Mouse (Mus musculus) thymus, postnatal 36 days (tissue): ENCODE measurements around the gene Etl4.

Experiments
- DNase-seq, 2 experiments: peaks; one replicate each; pipeline ENCODE4 v3.0.0; 2022; ENCODE audit warnings: mixed read lengths in 2 of 2

The Etl4 gene

DNA sequence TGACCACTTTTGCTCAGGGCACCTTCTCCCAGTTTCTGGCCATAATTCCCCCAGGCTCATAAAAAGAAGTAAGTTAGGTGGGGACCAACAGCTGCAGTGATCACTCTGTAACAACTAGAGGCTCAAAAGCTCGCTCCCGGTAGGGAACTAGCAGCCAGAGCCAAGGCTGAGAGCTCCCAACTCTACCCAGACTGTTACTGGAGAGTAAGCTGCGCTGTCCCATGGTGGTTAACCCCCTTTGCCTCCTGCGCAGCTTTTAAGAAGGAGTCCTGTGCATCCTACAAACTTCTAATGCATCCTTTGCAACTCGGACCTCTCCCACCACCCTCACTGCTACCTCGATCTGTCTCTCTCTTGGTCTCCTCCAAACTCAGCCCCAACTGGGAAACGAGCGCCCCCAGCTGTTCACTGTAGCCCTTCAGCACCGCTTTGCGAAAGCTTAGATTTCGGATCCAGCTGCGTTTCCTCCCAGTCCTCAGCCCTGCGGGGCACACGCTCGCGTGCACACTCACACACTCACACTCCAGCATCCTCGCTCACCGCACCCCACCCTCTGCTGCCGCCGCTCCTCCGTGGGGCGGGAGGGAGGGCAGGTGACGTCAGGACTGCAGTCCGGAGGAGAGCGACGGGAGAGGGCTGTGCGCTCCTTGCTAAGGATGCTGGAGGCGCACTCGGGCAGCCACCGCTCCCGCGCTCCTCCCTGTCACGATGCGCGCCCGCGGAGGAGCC, at the start of gene Etl4:
TSS of gene Etl4 (plus strand) at position 610 of the 729 bp plus-strand sequence.
- peak; percentile 4 to 8 for DNase-seq

DNA sequence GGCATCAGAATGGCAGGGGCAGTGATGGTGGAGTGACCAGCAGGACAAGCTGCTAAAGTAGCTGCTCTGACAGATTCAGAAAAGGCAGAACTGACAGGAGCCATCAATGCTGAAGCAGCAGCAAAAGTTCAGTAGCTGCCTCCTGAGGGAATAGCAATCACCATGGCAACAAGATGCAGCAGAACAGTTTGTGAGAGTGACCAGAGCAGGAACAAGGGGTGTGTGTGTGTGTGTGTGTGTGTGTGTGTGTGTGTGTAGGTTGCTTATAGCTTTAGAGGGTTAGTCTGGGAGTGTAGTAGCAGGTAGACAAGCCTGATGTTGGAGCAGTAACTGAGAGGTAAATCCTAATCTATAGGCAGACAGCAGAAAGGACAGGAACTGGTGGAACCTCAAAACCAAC, 40.4 kb upstream of the Etl4 start:
- DNase-seq, result no peak

GRCm38 (mm10) chr2:19871881-19872280, 37.7 kb upstream of the Etl4 start:
- DNase-seq, result no peak

GRCm38 (mm10) chr2:19890875-19891274, 18.7 kb upstream of the Etl4 start:
- DNase-seq, result no peak

DNA sequence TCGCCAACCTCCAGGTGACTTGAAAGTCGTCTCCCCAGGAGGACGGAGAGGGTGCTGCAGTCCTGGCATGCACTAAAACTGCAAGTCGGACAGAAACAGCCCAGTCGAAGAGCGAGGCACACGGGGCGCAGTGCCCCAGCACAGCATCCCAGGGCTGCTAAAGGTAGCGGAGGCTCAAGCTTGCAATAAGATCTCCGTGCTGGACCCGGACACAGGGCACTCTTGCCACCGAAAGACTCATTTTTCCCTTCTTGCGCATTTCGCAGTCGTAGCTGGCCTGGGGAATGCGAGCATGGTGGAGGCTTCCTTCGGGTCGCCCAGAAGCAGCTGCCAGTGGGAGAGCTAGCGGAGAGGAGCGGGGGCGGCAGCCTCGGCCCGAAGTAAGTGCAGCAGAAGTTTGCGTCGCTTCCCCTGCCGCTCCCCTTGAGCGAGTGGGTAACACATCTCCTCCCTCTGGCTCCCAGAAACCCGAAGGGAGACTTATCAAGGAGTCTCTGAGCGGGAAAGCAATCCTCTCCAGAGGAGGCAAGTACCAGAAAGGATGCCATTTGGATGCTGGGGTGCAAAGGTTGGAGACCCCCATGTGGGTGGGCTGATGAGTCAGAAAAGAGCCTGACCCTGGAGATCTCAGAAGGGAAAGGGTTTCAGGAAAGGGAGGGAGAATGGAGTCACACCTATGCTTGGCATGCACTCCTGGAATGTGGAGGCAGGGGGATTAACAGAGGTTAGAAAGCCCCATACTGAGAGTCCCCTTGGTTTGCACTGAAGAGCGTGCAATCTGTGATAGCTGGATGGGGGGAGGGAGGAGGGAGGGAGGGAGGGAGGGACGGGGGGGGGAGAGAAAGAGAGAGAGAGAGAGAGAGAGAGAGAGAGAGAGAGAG, 560 bp downstream of the Etl4 start:
- no peak for DNase-seq

- DNase-seq, result no peak
These were observed 1.2 kb downstream of the Etl4 start for GRCm38 (mm10) chr2:19910781-19911175.

- peak; percentile 38 to 50 for DNase-seq
These were observed 9.6 kb downstream of the Etl4 start for GRCm38 (mm10) chr2:19919190-19919589.

GRCm38 (mm10) chr2:19930009-19930408, 20.4 kb downstream of the Etl4 start:
- DNase-seq, result no peak

DNA sequence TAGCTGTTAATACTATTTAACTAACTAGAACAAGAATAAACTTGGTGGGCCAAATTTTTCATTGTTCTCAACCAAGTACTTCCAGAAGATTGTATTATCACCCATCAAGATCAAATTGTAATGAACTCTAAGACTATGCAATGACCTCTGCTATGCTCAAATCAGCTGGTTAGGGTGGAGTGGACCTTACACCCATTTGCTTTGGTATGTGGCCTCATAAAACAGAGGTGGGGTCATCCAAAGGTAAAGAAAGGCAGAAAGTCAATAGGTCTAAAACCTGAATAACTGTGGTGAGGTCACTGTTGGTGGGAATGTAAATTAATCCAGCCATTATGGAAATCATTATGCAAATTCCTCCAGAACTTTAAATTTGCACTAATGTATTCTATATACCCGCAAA, 24.3 kb downstream of the Etl4 start:
- DNase-seq, result no peak

GRCm38 (mm10) chr2:19945205-19945604, 35.6 kb downstream of the Etl4 start:
- DNase-seq, result no peak

DNA sequence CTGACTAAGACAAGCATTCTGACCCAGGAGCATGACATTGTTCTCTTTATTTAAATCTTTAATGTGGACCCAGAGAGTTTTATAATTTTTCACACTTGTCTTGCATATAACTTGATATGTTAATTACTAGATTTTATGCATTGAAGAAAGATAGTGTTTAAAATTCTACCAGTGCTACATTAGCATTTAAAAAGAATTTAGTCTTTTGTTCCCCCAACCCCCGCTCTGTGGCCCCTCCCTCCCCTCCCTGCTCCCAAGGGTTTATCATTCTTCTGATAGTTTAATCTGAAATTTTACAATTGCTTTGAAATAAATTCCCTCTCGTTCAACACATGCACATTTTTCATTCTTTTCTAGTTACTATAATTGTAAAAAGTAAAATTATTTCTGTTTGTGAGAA, 43.4 kb downstream of the Etl4 start:
- no peak for DNase-seq

DNA sequence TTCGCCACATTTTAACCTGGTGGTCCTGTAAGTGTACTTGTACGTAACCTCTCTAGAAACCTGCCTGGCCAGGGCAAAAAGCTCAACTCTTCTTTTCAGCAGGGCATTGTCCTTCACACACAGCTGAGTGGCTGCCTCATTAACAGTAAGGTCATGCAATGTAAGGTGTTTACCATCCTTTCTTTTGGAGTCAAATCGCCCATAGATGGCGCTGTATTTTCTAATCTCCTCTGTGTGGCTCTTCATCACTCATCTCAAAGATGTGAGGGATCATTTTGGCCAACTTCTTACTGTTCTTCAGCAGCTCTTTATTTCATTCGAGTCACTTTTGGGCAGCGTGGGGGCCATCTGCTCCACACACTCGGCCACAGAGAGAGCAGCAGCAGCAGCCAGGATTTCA, 56.9 kb downstream of the Etl4 start:
- DNase-seq, result no peak

- DNase-seq, result no peak
These were observed 128.1 kb downstream of the Etl4 start for GRCm38 (mm10) chr2:20037671-20038070.

GRCm38 (mm10) chr2:20072377-20072776, 162.8 kb downstream of the Etl4 start:
- no peak for DNase-seq

DNA sequence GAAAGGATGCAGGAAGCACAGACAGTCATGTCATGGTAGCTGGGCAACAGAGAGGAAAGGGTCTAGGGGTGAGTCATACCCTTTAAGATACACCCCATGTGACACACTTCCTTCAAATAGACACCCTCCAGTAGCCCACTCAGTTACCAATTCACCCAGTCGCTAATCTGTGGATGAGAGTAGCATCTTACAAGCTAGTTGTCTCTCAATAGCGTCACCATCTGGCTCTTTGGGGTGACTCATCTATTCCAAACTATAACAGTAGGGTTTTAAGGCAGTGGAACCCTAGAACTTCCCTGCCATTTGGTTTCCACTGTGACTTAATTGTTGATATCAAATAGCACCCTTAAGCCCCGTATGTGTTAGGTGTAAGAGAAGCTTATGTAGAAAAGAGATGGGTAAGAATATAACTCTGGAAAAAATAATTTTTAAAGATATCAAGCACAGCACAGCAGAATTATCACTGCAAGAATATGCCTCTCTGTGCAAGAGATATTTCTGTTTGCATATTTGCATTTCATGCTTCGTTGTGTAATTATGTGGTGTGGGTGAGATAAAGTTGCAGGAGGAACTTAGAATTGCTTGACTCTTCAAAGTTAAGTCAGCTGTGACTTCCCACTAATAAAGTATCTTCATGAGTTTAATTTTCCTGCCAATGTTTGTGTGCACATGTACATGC, 166.7 kb downstream of the Etl4 start:
- no peak for DNase-seq

GRCm38 (mm10) chr2:20084781-20085180, 175.2 kb downstream of the Etl4 start:
- DNase-seq, result no peak

GRCm38 (mm10) chr2:20105456-20105855, 195.9 kb downstream of the Etl4 start:
- no peak for DNase-seq

DNA sequence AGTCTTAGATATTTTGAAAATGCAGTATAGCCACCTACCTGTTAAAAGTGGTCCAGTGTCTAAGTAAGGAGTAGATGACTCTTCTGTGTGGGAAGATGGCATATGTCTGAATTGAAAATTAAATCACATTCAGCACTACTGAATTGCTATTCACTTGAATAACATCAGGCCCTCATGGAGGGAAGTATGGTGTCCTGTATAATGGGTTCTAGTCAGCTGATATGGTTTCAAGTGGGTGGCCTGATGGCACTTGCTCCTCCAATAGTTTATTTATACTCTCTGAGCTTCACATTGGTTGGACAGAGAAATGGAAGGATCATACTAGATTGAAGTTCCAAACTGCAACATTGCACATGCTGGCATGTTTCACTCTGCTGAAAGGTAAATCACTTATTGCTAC, 202.1 kb downstream of the Etl4 start:
- DNase-seq, result no peak

- no peak for DNase-seq
These were observed 216.3 kb downstream of the Etl4 start for GRCm38 (mm10) chr2:20125914-20126313.

DNA sequence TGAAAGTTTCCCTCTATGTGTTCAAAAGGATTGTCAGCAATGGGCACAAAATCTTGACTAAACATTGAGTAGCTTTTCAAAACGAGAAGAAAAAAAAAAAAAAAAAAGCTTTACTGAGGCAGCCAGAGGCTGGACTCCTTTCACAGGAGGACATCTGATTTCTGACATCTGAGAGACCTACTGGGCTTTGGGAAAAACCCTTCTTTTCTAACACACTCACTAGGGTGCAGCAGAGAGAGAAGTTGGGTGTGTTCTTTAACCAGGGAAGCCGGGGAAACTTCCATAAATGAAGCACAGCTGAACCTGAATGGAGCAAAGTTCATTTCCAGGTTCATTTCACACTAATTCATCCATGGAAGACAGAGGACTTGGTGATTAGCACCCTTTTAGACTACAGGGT, 222.2 kb downstream of the Etl4 start:
- no peak for DNase-seq

DNA sequence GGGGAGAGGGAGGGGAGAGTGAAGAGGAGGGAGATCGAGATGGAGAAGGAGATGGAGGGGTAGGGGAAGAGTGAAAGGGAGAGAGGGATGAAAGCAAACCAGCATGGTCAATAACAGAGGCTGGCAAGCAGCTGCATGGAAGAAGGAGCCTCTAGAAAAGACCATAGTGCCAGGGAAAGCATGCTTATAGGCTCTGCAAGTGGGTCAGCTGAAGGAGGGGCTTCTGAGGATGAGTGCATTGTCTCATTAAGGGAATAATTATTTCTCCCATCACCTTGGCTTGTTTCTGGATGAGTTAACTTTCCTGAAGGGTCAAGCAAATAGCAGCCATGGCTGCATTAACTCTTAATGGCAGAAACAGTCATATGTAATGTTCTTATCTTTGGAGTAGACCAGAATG, 228.8 kb downstream of the Etl4 start:
- DNase-seq, result no peak

- no peak for DNase-seq
These were observed 235.8 kb downstream of the Etl4 start for GRCm38 (mm10) chr2:20145368-20145767.

GRCm38 (mm10) chr2:20167073-20167472, 257.5 kb downstream of the Etl4 start:
- no peak for DNase-seq

DNA sequence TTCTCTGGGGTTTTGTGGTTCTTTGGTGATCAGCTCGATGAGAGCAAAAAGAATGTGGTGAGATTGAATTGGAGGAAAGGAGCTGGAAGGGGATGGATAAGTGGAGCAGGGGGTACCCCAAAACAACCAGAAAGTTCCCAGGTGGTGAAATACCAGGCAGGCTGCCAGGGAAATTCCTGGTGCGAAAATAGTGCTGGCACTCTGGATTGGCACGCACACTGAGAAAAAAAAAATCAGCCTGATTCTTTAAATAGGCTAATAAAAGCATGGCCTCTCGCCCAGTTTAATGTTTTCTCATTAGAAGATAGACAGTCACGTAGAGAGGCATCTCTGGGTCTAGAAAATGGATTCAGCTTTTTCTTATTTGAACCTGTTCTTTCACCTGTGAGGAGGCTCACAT, 258.0 kb downstream of the Etl4 start:
- DNase-seq, result no peak
